Mouse (Mus musculus) lung, postnatal 10 days (tissue): ENCODE data around the gene Aaed1.
A peak's percentile ranks its signal among the peaks of the same experiment; 100 is the strongest.
"Not testable (repeated sequence)": the region's sequence is repeated elsewhere in the genome, so short reads cannot be mapped to it uniquely, and the experiment has no call there.

Source experiments
- DNase-seq: peaks from one replicate; pipeline ENCODE4 v3.0.0; 2021

The Aaed1 gene

GRCm38 (mm10) chr13:64306078-64306477 is 6.4 kb downstream of the Aaed1 start:
- DNase-seq, result peak; percentile 74

DNA sequence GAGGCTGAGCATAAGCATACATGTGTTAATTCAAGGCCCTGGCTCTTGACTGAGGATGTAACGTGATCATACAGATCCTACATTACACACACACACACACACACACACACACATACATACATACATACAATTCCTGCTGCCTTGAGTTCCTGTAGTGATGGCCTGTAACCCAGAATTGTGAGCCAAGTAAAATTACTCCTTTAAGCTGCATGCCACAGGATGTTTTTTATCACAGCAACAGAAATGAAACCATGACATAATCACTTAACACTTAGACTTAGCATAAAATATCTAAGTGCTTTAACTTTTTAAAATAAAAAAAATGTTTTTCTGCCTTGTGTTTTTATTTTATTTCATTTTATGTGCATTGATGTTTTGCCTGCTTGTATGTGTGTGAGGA is 13.4 kb downstream of the Aaed1 start:
- DNase-seq, result no peak

DNA sequence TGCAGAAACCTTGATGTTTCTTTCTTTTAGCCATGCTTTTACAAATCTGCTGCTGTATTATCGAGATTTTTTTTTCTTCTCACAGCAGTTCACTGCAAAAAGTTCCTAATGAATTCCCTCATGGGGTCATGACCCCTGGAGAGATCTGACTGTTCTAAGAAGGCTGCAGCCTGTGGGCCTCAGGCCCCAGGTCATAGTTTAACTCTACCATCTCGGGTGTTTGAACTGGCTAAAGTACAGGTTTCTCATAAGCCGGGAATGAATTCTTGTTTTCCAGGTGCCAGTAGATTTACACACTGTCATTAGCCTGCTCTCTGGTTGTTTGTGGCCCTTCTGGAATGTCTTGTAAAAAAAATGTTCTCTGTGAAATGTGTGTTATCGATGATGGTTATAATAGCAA is 25.7 kb downstream of the Aaed1 start:
- DNase-seq, result no peak

DNA sequence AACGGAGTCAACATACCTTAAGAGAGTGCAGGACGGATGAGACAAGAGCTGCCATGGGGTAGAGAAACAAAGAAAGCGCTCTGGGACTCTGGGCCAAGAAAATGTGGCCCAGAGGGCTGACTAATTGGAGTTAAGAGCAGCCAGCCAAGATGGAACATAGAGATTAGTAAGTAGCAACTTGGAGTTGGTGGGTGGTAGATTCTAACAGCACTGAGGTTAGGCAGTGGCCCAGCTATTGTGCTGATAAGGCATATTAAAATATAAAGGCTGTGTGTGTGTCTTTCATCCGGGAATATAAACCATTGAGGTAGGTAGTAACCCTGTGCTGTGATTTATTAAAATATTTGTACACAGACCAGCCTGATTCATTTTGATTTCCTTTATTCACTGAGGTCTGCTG is 26.2 kb downstream of the Aaed1 start:
- no peak for DNase-seq

DNA sequence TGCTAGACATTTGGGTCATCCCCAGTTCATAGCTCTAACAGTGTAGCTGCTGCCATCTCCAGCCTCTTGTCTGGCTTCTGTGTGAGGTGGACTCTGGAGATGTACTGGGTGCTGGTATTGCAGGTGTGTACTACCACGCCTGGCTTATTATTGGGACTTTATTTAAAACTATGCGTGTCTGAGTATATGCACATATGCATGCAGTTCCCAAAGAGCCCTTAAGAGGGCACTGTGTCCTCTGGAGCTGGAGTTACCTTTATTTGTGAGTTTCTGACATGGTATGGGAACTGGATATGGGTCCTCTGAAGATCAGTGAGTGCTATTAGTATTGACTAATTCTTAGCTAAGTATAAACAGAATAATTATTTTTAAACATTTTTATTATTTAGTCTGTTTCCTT is 27.8 kb downstream of the Aaed1 start:
- DNase-seq, result no peak

- no peak for DNase-seq
Measured at GRCm38 (mm10) chr13:64280940-64281339, 31.6 kb downstream of the Aaed1 start.

DNA sequence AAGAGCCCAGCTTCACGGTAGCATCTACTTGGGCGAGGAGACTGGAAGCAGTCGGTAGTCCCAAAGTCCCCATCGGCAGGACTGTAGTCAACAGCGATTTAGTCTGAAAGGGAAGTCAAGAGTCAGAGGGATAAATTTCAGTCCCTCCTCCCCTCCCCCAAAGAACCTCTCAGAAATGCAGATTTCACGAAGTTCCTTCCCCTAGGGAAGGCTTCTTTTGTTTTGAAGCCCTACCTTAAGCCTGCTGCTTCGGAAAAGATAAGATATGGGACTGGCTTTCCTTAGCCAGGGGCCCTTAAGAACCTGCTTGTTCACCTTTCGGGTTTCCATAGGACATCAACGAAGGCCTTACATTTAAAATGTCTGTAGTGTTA is 36.8 kb downstream of the Aaed1 start:
- DNase-seq, result no peak

- peak; percentile 58 for DNase-seq
Measured at GRCm38 (mm10) chr13:64274879-64275753, 37.4 kb downstream of the Aaed1 start, which contains the start of gene Cdc14b. Gene Cdc14b, minus strand, starts transcription at chr13:64275290.

- peak; percentile 20 for DNase-seq
Measured at GRCm38 (mm10) chr13:64273891-64274844, 38.3 kb downstream of the Aaed1 start.

- no peak for DNase-seq
Measured at GRCm38 (mm10) chr13:64273352-64273751, 39.2 kb downstream of the Aaed1 start.

GRCm38 (mm10) chr13:64268384-64268783 is 44.1 kb downstream of the Aaed1 start:
- no peak for DNase-seq

- peak; percentile 16 for DNase-seq
Measured at GRCm38 (mm10) chr13:64267151-64267550, 45.4 kb downstream of the Aaed1 start.

DNA sequence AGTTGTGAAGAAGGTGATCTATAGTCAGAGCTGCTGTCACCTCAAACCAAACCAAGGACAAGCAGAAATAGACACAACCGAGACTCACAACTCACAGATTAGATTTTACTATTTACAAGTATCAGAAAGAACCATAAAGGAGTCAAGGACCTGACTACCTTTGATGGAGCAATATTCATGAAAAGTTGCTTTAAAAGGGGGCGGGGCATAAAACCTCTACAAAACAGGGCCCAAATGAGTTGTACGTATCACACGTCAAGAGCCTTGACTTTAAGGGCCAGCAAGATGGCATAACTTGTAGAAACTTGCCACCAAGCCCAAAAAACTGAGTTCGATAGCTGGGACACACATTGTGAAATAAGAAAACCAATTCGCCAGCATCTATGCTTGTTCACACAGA is 47.9 kb downstream of the Aaed1 start:
- DNase-seq, result no peak

GRCm38 (mm10) chr13:64259903-64260302 is 52.6 kb downstream of the Aaed1 start:
- no peak for DNase-seq

DNA sequence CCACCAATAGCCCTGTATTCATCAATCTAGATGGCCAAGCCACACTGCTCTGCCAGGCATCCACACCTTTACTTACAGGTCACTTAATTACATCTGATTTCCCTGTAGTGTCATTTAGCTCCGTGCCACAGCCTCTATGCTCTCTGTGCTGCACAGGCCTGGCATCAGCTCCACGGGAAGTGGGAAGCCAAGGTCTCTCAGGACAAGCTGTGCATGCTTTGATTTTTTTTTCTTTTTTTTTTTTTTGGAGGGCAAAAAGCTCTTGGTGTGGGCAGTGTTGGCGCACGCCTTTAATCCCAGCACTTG is 54.0 kb downstream of the Aaed1 start:
- no peak for DNase-seq

GRCm38 (mm10) chr13:64257814-64258515 is 54.5 kb downstream of the Aaed1 start:
- DNase-seq, result no peak

DNA sequence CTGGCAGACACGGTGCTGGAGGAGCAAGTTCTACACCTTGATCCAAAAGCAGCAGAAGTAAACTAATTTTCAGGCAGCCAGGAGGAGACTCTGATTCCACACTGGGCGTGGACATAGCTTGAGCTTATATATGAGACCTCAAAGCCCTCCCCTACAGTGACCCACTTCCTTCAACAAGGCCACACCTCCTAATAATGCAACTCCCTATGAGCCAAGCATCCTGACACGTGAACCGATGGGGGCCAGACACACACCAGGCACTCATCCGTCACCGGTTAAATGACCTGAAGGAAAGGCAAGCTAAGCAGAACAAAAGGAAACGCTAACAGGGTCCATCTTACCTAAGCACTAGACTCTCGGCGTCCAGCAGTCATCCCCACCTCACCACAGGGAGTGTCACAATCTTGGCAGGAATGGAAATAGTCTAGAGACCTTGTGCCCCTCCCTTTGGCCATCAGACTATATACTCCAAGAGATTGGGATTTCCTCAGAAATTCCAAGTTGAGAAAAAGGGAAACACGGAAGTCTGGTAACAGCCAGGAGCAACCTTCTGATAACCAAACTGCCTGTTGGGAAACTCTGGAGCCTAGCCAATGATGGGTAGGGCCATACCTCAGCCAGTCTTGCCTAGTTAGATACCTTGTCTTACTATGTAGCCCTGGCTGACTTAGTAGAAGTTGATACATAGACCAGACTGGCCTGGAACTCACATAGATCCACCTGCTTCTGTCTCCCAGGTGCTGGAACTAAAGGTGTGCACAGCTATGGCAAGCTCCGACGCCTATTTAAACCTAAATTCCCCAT is 55.3 kb downstream of the Aaed1 start:
- DNase-seq, result no peak

- not testable (repeated sequence) for DNase-seq
Measured at GRCm38 (mm10) chr13:64254185-64254584, 58.3 kb downstream of the Aaed1 start.

DNA sequence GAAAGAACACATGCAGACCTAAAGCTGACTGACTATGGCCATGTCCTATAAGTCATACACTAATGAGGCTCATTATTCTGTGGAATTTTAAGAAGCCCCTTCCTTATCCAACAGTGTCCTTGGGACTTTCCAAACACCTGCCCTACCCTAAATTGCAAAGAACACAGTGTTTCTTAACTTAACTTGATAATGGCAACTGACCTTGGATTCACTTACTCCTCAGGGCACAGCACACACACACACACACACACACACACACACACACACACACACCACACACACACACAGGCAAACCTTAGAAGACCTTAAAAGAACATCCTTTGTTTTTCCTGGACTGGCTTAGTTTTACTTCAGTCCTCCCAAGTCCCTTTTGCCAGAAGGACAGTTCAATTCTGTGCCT is 58.8 kb downstream of the Aaed1 start:
- DNase-seq, result no peak

- no peak for DNase-seq
Measured at GRCm38 (mm10) chr13:64252147-64252546, 60.4 kb downstream of the Aaed1 start.

- peak; percentile 52 for DNase-seq
Measured at GRCm38 (mm10) chr13:64250363-64250762, 62.1 kb downstream of the Aaed1 start.

GRCm38 (mm10) chr13:64248775-64249524 is 63.6 kb downstream of the Aaed1 start:
- DNase-seq, result peak; percentile 94
